Mouse (Mus musculus) Patski (cell line): Measurements from ENCODE around the gene Nln. TPM values are rescaled to one million over a fixed set of nuclear protein-coding genes. Genes with fewer than 3 reads are reported as not detected.

ENCODE experiments used
- ATAC-seq: fragments of 100-300 bp; one replicate; pipeline ENCODE4 v1.8.0; 2021
- CTCF ChIA-PET: fragments of 350-600 bp; sonication (Branson Sonifier 250); formaldehyde crosslinking; loops from one replicate; lab custom pipeline; 2022; ENCODE audit warnings: inconsistent platforms; lab: Charles Lee
- POLR2A ChIA-PET: fragments of 350-600 bp; sonication (Branson Sonifier 250); formaldehyde crosslinking; loops from one replicate; lab custom pipeline; 2022; ENCODE audit warnings: antibody characterized with exemption, inconsistent platforms; lab: Charles Lee
- DNase-seq: peaks from one replicate; pipeline ENCODE4 v3.0.0-alpha.2; 2011; ENCODE audit warnings: low read depth, low spot score
- H3K27me3 ChIP-seq: fragments of 371-371 bp; one replicate; pipeline ENCODE4 v1.5.1; 2021
- CTCF ChIP-seq: fragments of 100-300 bp; IDR thresholded peaks from one replicate; pipeline ENCODE4 v1.5.1; 2021
- in situ Hi-C: fragments of 300-500 bp; cut with MboI; formaldehyde crosslinking; loops from 3 replicates; pipeline ENCODE4 v1.11.1; 2018; ENCODE audit warnings: low pct_unique_long_range_greater_than_20kb, mixed read lengths
- polyA plus RNA-seq: library from polyadenylated mRNA; unstranded; gene quantifications from one replicate; pipeline ENCODE4 v1.2.3, GENCODE M21; 2021

Nln gene
- polyA plus RNA-seq, 1 experiment from 2014 or later = 29.2 TPM

DNA sequence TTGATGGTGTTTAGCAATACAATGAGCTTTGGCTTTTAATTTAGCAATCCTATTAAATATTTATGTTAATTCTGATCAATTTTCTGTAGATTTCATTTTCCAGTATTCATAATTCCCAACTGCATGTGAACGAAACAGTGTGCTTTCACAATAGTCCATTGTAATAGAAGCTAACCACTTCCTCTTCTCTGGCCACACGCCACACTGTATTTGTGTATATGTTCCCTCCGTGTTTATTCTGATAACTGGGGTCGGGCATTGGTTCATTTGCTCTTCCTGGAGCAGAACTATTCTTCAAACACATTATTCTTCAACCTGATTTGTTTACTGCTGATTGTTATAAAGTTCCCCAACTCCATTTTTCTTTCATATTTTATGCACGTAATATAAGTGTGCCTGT lies 135.4 kb downstream of the Nln start:
- no peak for DNase-seq
- CTCF ChIA-PET = interaction anchor here (0.8 to 1.4 kb wide), 3 partner anchors 12 to 17 kb away, joined by 3 to 5 read pairs (median 3); no protein-coding TSS in a partner anchor
- in situ Hi-C loops = no loop called here

More for the DNA sequence above, 135.4 kb downstream of the Nln start:
- ATAC-seq = no peak
- POLR2A ChIA-PET = no interaction called here
- no peaks in the 10 kb centered on the region for H3K27me3 ChIP-seq
- no peak for TF ChIP-seq CTCF

Other genes with a start within 250 kb of the Nln start
- gene Erbin, start 189.1 kb downstream of the Nln start, polyA plus RNA-seq = 99.6 TPM
- 8.3 TPM for gene Sgtb, start 127 bp upstream of the Nln start, polyA plus RNA-seq
- gene Trappc13, start 68.9 kb upstream of the Nln start, polyA plus RNA-seq = 45.7 TPM
- gene Trim23, start 69.2 kb upstream of the Nln start, polyA plus RNA-seq = 24.5 TPM
- 16.6 TPM for gene Cenpk, start 119.0 kb upstream of the Nln start, polyA plus RNA-seq
- gene Ppwd1, start 119.2 kb upstream of the Nln start, polyA plus RNA-seq = 26.5 TPM
- gene Adamts6, start 178.2 kb upstream of the Nln start, polyA plus RNA-seq = 4.8 TPM